Mouse (Mus musculus) embryonic facial prominence, embryonic 10.5 days (tissue): ENCODE measurements around the gene Gpd1l. TPM values are rescaled to one million over a fixed set of nuclear protein-coding genes. Genes with fewer than 3 reads are reported as not detected.

Source experiments
- DNase-seq: peaks from one replicate; pipeline ENCODE4 v3.0.0-alpha.2; 2017; ENCODE audit warnings: low spot score
- H3K27ac ChIP-seq: fragments of 300-500 bp; sonication (generic); replicated peaks from 2 replicates; pipeline ENCODE4 v1.5.1; 2016; ENCODE audit warnings: mild to moderate bottlenecking
- H3K27me3 ChIP-seq: fragments of 300-500 bp; sonication (generic); replicated peaks from 2 replicates; pipeline ENCODE4 v1.6.1; 2016; ENCODE audit warnings: low read depth, mild to moderate bottlenecking; ENCODE audit not compliant: poor library complexity, severe bottlenecking
- H3K36me3 ChIP-seq: fragments of 300-500 bp; sonication (generic); replicated peaks from 2 replicates; pipeline ENCODE4 v1.6.1; 2016; ENCODE audit warnings: mild to moderate bottlenecking, moderate library complexity
- H3K4me1 ChIP-seq: fragments of 300-500 bp; sonication (generic); 2 replicates; pipeline ENCODE4 v1.6.1; 2016
- H3K4me3 ChIP-seq: fragments of 300-500 bp; sonication (generic); 2 replicates; pipeline ENCODE4 v1.5.1; 2016; ENCODE audit warnings: mild to moderate bottlenecking, moderate library complexity
- H3K9me3 ChIP-seq: fragments of 300-500 bp; sonication (generic); 2 replicates; pipeline ENCODE4 v1.6.1; 2016; ENCODE audit warnings: mild to moderate bottlenecking
- WGBS: fragments of 180-500 bp; shearing (Covaris S2); methylation state at CpG from one replicate; pipeline ENCODE4 v1.1.7; 2016; 5-methylcytosine and 5-hydroxymethylcytosine counted together
- polyA plus RNA-seq: library from polyadenylated mRNA; unstranded; fragments of >200 nt; fragmentation: Nextera tagmentation; extraction: Ambion mirVana; gene quantifications from 2 replicates; pipeline ENCODE4 v1.2.1, GENCODE M21; 2016

The Gpd1l gene
- polyA plus RNA-seq, 1 experiment from 2014 or later = 14.8 TPM

GRCm38 (mm10) chr9:114881977-114882376 lies 51.8 kb downstream of the Gpd1l start:
- no peak overlapping the region for H3K4me3 ChIP-seq
- no peak overlapping the region for H3K27ac ChIP-seq
- no peaks in the 10 kb centered on the region for H3K36me3 ChIP-seq
- H3K27me3 ChIP-seq = no peaks in the 10 kb centered on the region
- peaks cover 10% of the 10 kb centered on the region; the same call in 1 of the 2 replicates for H3K4me1 ChIP-seq
- WGBS = 80% methylated on average over 2 of the region's 2 CpGs
- no peak for DNase-seq
- H3K9me3 ChIP-seq = no peaks in the 10 kb centered on the region

GRCm38 (mm10) chr9:114855327-114855726 lies 78.5 kb downstream of the Gpd1l start:
- no peak overlapping the region for H3K4me3 ChIP-seq
- peaks cover 6% of the 10 kb centered on the region; the same call in 1 of the 2 replicates for H3K4me1 ChIP-seq
- 80% methylated on average over 11 of the region's 11 CpGs for WGBS
- H3K9me3 ChIP-seq = no peaks in the 10 kb centered on the region
- no peaks in the 10 kb centered on the region for H3K27me3 ChIP-seq
- no peak overlapping the region for H3K27ac ChIP-seq
- no peak for DNase-seq
- no peaks in the 10 kb centered on the region for H3K36me3 ChIP-seq

- 73% methylated on average over 9 of the region's 9 CpGs for WGBS
- DNase-seq = no peak
These were observed 79.1 kb downstream of the Gpd1l start for GRCm38 (mm10) chr9:114854686-114855085.

GRCm38 (mm10) chr9:114853336-114853735 lies 80.5 kb downstream of the Gpd1l start:
- 86% methylated on average over 15 of the region's 15 CpGs for WGBS
- Histone ChIP-seq H3K9me3 (no peaks in the 10 kb centered on the region), H3K4me1 (peaks cover 6% of the 10 kb centered on the region; the same call in 1 of the 2 replicates), H3K27ac (no peak overlapping the region), H3K4me3 (no peak overlapping the region), H3K36me3 (no peaks in the 10 kb centered on the region), H3K27me3 (no peaks in the 10 kb centered on the region)
- no peak for DNase-seq

More at GRCm38 (mm10) chr9:114854686-114855085, 79.1 kb downstream of the Gpd1l start:
- no peak overlapping the region for H3K27ac ChIP-seq
- no peaks in the 10 kb centered on the region for H3K36me3 ChIP-seq
- H3K4me1 ChIP-seq = peaks cover 6% of the 10 kb centered on the region; the same call in 1 of the 2 replicates
- H3K9me3 ChIP-seq = no peaks in the 10 kb centered on the region
- no peaks in the 10 kb centered on the region for H3K27me3 ChIP-seq
- no peak overlapping the region for H3K4me3 ChIP-seq

GRCm38 (mm10) chr9:114851419-114852190 lies 82.2 kb downstream of the Gpd1l start:
- 68% methylated on average over 8 of the region's 8 CpGs for WGBS
- H3K27me3 ChIP-seq = no peaks in the 10 kb centered on the region
- no peak overlapping the region for H3K4me3 ChIP-seq
- H3K36me3 ChIP-seq = no peaks in the 10 kb centered on the region
- H3K27ac ChIP-seq = no peak overlapping the region
- no peaks in the 10 kb centered on the region for H3K9me3 ChIP-seq
- peaks cover 6% of the 10 kb centered on the region; the same call in 1 of the 2 replicates for H3K4me1 ChIP-seq
- no peak for DNase-seq

Other genes with a start within 250 kb of the Gpd1l start
- 84.4 and 89.6 TPM in 2 replicates for gene Dync1li1, start 245.2 kb downstream of the Gpd1l start, polyA plus RNA-seq
- gene Cmtm6, start 202.9 kb downstream of the Gpd1l start, polyA plus RNA-seq = 29.5 and 32.8 TPM in 2 replicates
- 88.0 and 93.2 TPM in 2 replicates for gene Cmtm7, start 152.1 kb downstream of the Gpd1l start, polyA plus RNA-seq
- 21.3 and 26.4 TPM in 2 replicates for gene Cmtm8, start 89.8 kb downstream of the Gpd1l start, polyA plus RNA-seq
- gene Osbpl10, start 44.6 kb upstream of the Gpd1l start, polyA plus RNA-seq = 1.1 and 1.3 TPM in 2 replicates
- 232 and 250 TPM in 2 replicates for gene Rps27rt, start 48.8 kb upstream of the Gpd1l start, polyA plus RNA-seq